ENCODE assay signal across 30 mouse cellular contexts in genomic region chr2:29701393-29701792, GRCm38 (mm10). TPM values are rescaled to one million over a fixed set of nuclear protein-coding genes. Genes with fewer than 3 reads are reported as not detected.
"Had no signal": no experiment of that assay in that cellular context is flagged by ENCODE, and none has a peak within 500 bp of the region (broad histone marks: within the 10 kb centered on the region; RNA-seq: fewer than 3 reads in every experiment).

No protein-coding gene starts in this region.

- H3K9ac ChIP-seq: heart, embryonic 13.5 days; heart, embryonic 15.5 days; hindbrain, embryonic 13.5 days; hindbrain, embryonic 15.5 days; kidney, embryonic 15.5 days; limb, embryonic 12.5 days; liver, embryonic 13.5 days had no signal

- H3K9me3 ChIP-seq: heart, embryonic 13.5 days; heart, embryonic 15.5 days; hindbrain, embryonic 13.5 days; hindbrain, embryonic 15.5 days; kidney, embryonic 15.5 days; limb, embryonic 10.5 days; limb, embryonic 12.5 days; liver, embryonic 13.5 days had no signal

- H3K27ac ChIP-seq: heart, adult 2 months; heart, embryonic 13.5 days; heart, embryonic 15.5 days; hindbrain, embryonic 13.5 days; hindbrain, embryonic 15.5 days; hindbrain, postnatal 0 days; kidney, embryonic 15.5 days; kidney, postnatal 0 days; left cerebral cortex, adult 2 months; limb, embryonic 10.5 days; limb, embryonic 12.5 days; liver, embryonic 13.5 days had no signal

- H3K4me1 ChIP-seq: heart, embryonic 15.5 days; hindbrain, embryonic 13.5 days; hindbrain, embryonic 15.5 days; kidney, embryonic 15.5 days; limb, embryonic 10.5 days; limb, embryonic 12.5 days had no signal

- H3K27me3 ChIP-seq: heart, embryonic 13.5 days; heart, embryonic 15.5 days; hindbrain, embryonic 13.5 days; hindbrain, embryonic 15.5 days; kidney, embryonic 15.5 days; limb, embryonic 12.5 days; liver, embryonic 13.5 days had no signal

- H3K4me2 ChIP-seq: heart, embryonic 11.5 days; heart, embryonic 13.5 days; heart, embryonic 15.5 days; hindbrain, embryonic 13.5 days; hindbrain, embryonic 15.5 days; kidney, embryonic 15.5 days; limb, embryonic 12.5 days; liver, embryonic 11.5 days; liver, embryonic 13.5 days had no signal

- DNase-seq: gastrocnemius, postnatal 36 days; heart, adult 11 months; heart, adult 2 months; heart, postnatal 36 days; kidney, adult 18-20 months; kidney, adult 8-10 months; kidney, postnatal 14 days; kidney, postnatal 36 days; layer of hippocampus, adult 9-11 months; layer of hippocampus, postnatal 36 days; liver; liver, embryonic 13.5 days had no signal

- H3K4me3 ChIP-seq: heart, adult 2 months; heart, embryonic 13.5 days; heart, embryonic 15.5 days; hindbrain, embryonic 13.5 days; hindbrain, embryonic 15.5 days; kidney, embryonic 15.5 days; left cerebral cortex, adult 2 months; limb, embryonic 10.5 days; limb, embryonic 12.5 days; liver, embryonic 13.5 days had no signal

- ATAC-seq: hindbrain, postnatal 0 days had no signal

RNA-seq across cellular contexts. Expression of gene Gm13420, which starts 50.1 kb away (rescaled TPM):
- polyA plus RNA-seq: heart, adult 2 months; heart, embryonic 11.5 days; heart, embryonic 13.5 days; heart, embryonic 15.5 days; heart, postnatal 0 days; hindbrain, embryonic 11.5 days; hindbrain, embryonic 13.5 days; limb, embryonic 12.5 days had no signal

RNA-seq across cellular contexts. Expression of gene Gm13547, which starts 57.7 kb away (rescaled TPM):
- polyA plus RNA-seq: gonadal fat pad, adult 2 months; heart, adult 2 months; heart, embryonic 13.5 days; heart, embryonic 15.5 days; heart, postnatal 0 days; hindbrain, embryonic 11.5 days; hindbrain, embryonic 13.5 days; intestine, embryonic 14.5 days; kidney, embryonic 15.5 days; kidney, postnatal 0 days; large intestine, adult 2 months; limb, embryonic 12.5 days; limb, embryonic 14.5 days; liver, embryonic 13.5 days had no signal
